Mouse (Mus musculus): ENCODE measurements around the gene Gm20388.

- TF ChIP-seq CTCF (IDR thresholded peaks at IDR 0.05; ENCODE audit: borderline replicate concordance, insufficient read depth, low read depth, low read length) (no peak; the same call in 1 of the 2 replicates), POLR2A (IDR thresholded peaks at IDR 0.05; ENCODE audit: borderline replicate concordance, insufficient read depth, low read length) (no peak)
Measured at GRCm38 (mm10) chr8:122217456-122218177, 2307.0 kb downstream of the Gm20388 start.
